Mouse (Mus musculus) G1E (cell line): ENCODE results near the gene Gm20671. TPM values are rescaled to one million over a fixed set of nuclear protein-coding genes. Genes with fewer than 3 reads are reported as not detected.
"Not testable (repeated sequence)": the region's sequence is repeated elsewhere in the genome, so short reads cannot be mapped to it uniquely, and the experiment has no call there.

Experiments
- ATAC-seq: 2 replicates; pipeline ENCODE4 v1.8.0; 2016; ENCODE audit warnings: mild to moderate bottlenecking; ENCODE audit not compliant: insufficient number of reproducible peaks, poor library complexity, low FRiP score, severe bottlenecking; ENCODE audit errors: extremely low read depth
- DNase-seq: peaks from one replicate; pipeline ENCODE4 v3.0.0; 2012; ENCODE audit warnings: low spot score
- H3K27me3 ChIP-seq: 2 replicates; pipeline ENCODE4 v1.6.1; 2012; ENCODE audit warnings: mild to moderate bottlenecking, low read length, inconsistent platforms; ENCODE audit not compliant: insufficient read depth
- H3K36me3 ChIP-seq: replicated peaks from 2 replicates; pipeline ENCODE3; 2012; ENCODE audit warnings: mild to moderate bottlenecking, inconsistent platforms
- H3K4me1 ChIP-seq: 2 replicates; pipeline ENCODE4 v1.6.1; 2012; ENCODE audit warnings: low read depth, low read length, inconsistent platforms, mixed read lengths; ENCODE audit not compliant: insufficient read depth
- H3K4me3 ChIP-seq: 2 replicates; pipeline ENCODE4 v1.5.1; 2012; ENCODE audit warnings: low read depth, mild to moderate bottlenecking, inconsistent platforms, low read length, moderate library complexity, mixed read lengths
- H3K9me3 ChIP-seq: replicated peaks from 2 replicates; pipeline ENCODE4 v1.6.1; 2012; ENCODE audit warnings: inconsistent platforms
- CTCF ChIP-seq: IDR thresholded peaks from 2 replicates; pipeline ENCODE4 v1.5.1; 2012; ENCODE audit warnings: low read depth, low read length, inconsistent platforms, mixed read lengths
- GATA1 ChIP-seq: IDR thresholded peaks from 2 replicates; pipeline ENCODE4 v1.6.1; 2012; ENCODE audit warnings: borderline replicate concordance, low read length, inconsistent platforms, mixed read lengths
- GATA2 ChIP-seq: IDR thresholded peaks from 2 replicates; pipeline ENCODE4 v1.6.1; 2012; ENCODE audit warnings: low read depth, low read length, inconsistent platforms, borderline replicate concordance
- POLR2AphosphoS5 ChIP-seq: IDR thresholded peaks from 2 replicates; pipeline ENCODE4 v1.6.1; 2012; ENCODE audit warnings: low read depth, low read length, inconsistent platforms; ENCODE audit not compliant: insufficient replicate concordance
- TAL1 ChIP-seq: conservative IDR thresholded peaks from 2 replicates; pipeline ENCODE4 v1.6.1; 2012; ENCODE audit warnings: low read depth, low read length, inconsistent platforms, mixed read lengths
- polyA plus RNA-seq: library from polyadenylated mRNA; stranded (reverse); fragments of >175 nt; gene quantifications from 2 replicates; pipeline ENCODE4 v1.2.3, GENCODE M21; 2012
- total RNA-seq, 2 experiments: library from RNA; stranded (forward) in 1 of 2; stranded (reverse) in 1 of 2; fragments of 200-1000 nt in 1 of 2; fragments of >200 nt in 1 of 2; fragmentation: Nextera tagmentation in 1 of 2; gene quantifications; 2 replicates each; pipeline ENCODE4 v1.2.3; 2014 to 2017

Gm20671 gene
- total and polyA plus RNA-seq, 3 experiments, result 2.3 to 12.9 TPM; not detected in 1

GRCm38 (mm10) chr5:32767004-32767403, 59.9 kb downstream of the Gm20671 start:
- no peaks in the 10 kb centered on the region for H3K27me3 ChIP-seq
- TF ChIP-seq GATA2 (no peak), TAL1 (no peak), POLR2AphosphoS5 (no peak), GATA1 (no peak), CTCF (no peak)
- no peak for DNase-seq
- no peaks in the 10 kb centered on the region for H3K9me3 ChIP-seq
- H3K4me3 ChIP-seq, result no peak overlapping the region
- H3K36me3 ChIP-seq, result peaks cover 75% of the 10 kb centered on the region
- peaks cover 2% of the 10 kb centered on the region; the same call in 1 of the 2 replicates for H3K4me1 ChIP-seq
- ATAC-seq, result no peak

- Histone ChIP-seq H3K4me1 (no peaks in the 10 kb centered on the region), H3K36me3 (peaks cover 70% of the 10 kb centered on the region), H3K9me3 (no peaks in the 10 kb centered on the region), H3K27me3 (no peaks in the 10 kb centered on the region), H3K4me3 (no peak overlapping the region)
- no peak for DNase-seq
- TF ChIP-seq GATA1 (no peak), GATA2 (no peak), CTCF (no peak), TAL1 (no peak), POLR2AphosphoS5 (no peak)
- no peak for ATAC-seq
These were observed 65.3 kb downstream of the Gm20671 start for GRCm38 (mm10) chr5:32761566-32762140.

- ATAC-seq (no peak), DNase-seq (no peak)
- Histone ChIP-seq H3K36me3 (peaks cover 73% of the 10 kb centered on the region), H3K9me3 (no peaks in the 10 kb centered on the region), H3K27me3 (no peaks in the 10 kb centered on the region), H3K4me1 (no peaks in the 10 kb centered on the region), H3K4me3 (no peak overlapping the region)
- TF ChIP-seq POLR2AphosphoS5 (no peak), GATA2 (no peak), GATA1 (no peak), CTCF (no peak), TAL1 (no peak)
These were observed 66.1 kb downstream of the Gm20671 start for GRCm38 (mm10) chr5:32760787-32761186.

- H3K4me3 ChIP-seq, DNase-seq, ATAC-seq, H3K4me1 ChIP-seq, H3K9me3 ChIP-seq, H3K27me3 ChIP-seq: not testable (repeated sequence)
- H3K36me3 ChIP-seq, result peaks cover 72% of the 10 kb centered on the region
These were observed 66.6 kb downstream of the Gm20671 start for GRCm38 (mm10) chr5:32760352-32760751.

- H3K4me3 ChIP-seq, result no peak overlapping the region
- H3K9me3 ChIP-seq, result no peaks in the 10 kb centered on the region
- H3K27me3 ChIP-seq, result no peaks in the 10 kb centered on the region
- no peaks in the 10 kb centered on the region for H3K4me1 ChIP-seq
- TF ChIP-seq TAL1 (no peak), POLR2AphosphoS5 (no peak), CTCF (no peak), GATA2 (no peak), GATA1 (no peak)
- no peak for DNase-seq
- ATAC-seq, result no peak
- H3K36me3 ChIP-seq, result peaks cover 69% of the 10 kb centered on the region
These were observed 67.2 kb downstream of the Gm20671 start for GRCm38 (mm10) chr5:32759662-32760061.

GRCm38 (mm10) chr5:32756141-32756540, 70.8 kb downstream of the Gm20671 start:
- no peaks in the 10 kb centered on the region for H3K9me3 ChIP-seq
- no peak for ATAC-seq
- H3K4me1 ChIP-seq, result no peaks in the 10 kb centered on the region
- no peak overlapping the region for H3K4me3 ChIP-seq
- DNase-seq, result no peak
- peaks cover 52% of the 10 kb centered on the region for H3K36me3 ChIP-seq
- no peaks in the 10 kb centered on the region for H3K27me3 ChIP-seq
- TF ChIP-seq POLR2AphosphoS5, result no peak
- no peak for TF ChIP-seq CTCF
- no peak for TF ChIP-seq GATA1
- no peak for TF ChIP-seq GATA2

GRCm38 (mm10) chr5:32751736-32752135, 75.2 kb downstream of the Gm20671 start:
- DNase-seq (no peak), ATAC-seq (no peak)
- H3K36me3 ChIP-seq, result peaks cover 42% of the 10 kb centered on the region
- peaks cover 20% of the 10 kb centered on the region for H3K4me1 ChIP-seq
- no peak overlapping the region for H3K4me3 ChIP-seq
- no peaks in the 10 kb centered on the region for H3K9me3 ChIP-seq
- no peak for TF ChIP-seq CTCF
- no peak for TF ChIP-seq GATA1
- no peaks in the 10 kb centered on the region for H3K27me3 ChIP-seq
